Mouse (Mus musculus) heart, postnatal 0 days (tissue): ENCODE measurements around the gene Usp17la.
"Not testable (repeated sequence)": the region's sequence is repeated elsewhere in the genome, so short reads cannot be mapped to it uniquely, and the experiment has no call there.

Experiments
- CTCF ChIP-seq: IDR thresholded peaks from 2 replicates; pipeline ENCODE4 v1.5.1; 2016; ENCODE audit warnings: antibody characterized with exemption, control low read depth, low read depth
- EP300 ChIP-seq: IDR thresholded peaks from 2 replicates; pipeline ENCODE4 v1.6.1; 2016; ENCODE audit warnings: antibody characterized with exemption, low read depth

GRCm38 (mm10) chr7:104856709-104857108, at the start of gene Usp17la:
- TF ChIP-seq EP300, CTCF: not testable (repeated sequence)
